Mouse (Mus musculus) heart, embryonic 13.5 days (tissue): Measurements from ENCODE around the gene Trim46. TPM values are rescaled to one million over a fixed set of nuclear protein-coding genes. Genes with fewer than 3 reads are reported as not detected.
A peak's percentile ranks its signal among the peaks of the same experiment; 100 is the strongest.

Experiments used
- ATAC-seq: fragments of 200-750 bp; cut with Nextera tagmentation; 2 replicates; pipeline ENCODE4 v1.8.0; 2017; ENCODE audit warnings: moderate TSS enrichment; ENCODE audit not compliant: insufficient number of reproducible peaks, low FRiP score, low TSS enrichment; ENCODE audit errors: extremely low read depth
- H3K27ac ChIP-seq: fragments of 300-500 bp; sonication (generic); replicated peaks from 2 replicates; pipeline ENCODE4 v1.5.1; 2015; ENCODE audit warnings: moderate library complexity, mild to moderate bottlenecking, inconsistent platforms
- H3K27me3 ChIP-seq: fragments of 300-500 bp; sonication (generic); replicated peaks from 2 replicates; pipeline ENCODE4 v1.6.1; 2015; ENCODE audit warnings: mild to moderate bottlenecking, inconsistent platforms
- H3K36me3 ChIP-seq: fragments of 300-500 bp; sonication (generic); 2 replicates; pipeline ENCODE4 v1.6.1; 2015; ENCODE audit warnings: mild to moderate bottlenecking, inconsistent platforms
- H3K4me1 ChIP-seq: fragments of 300-500 bp; sonication (generic); 2 replicates; pipeline ENCODE4 v1.6.1; 2015; ENCODE audit warnings: inconsistent platforms
- H3K4me2 ChIP-seq: fragments of 300-500 bp; sonication (generic); 2 replicates; pipeline ENCODE4 v1.6.1; 2015; ENCODE audit warnings: inconsistent platforms, mild to moderate bottlenecking, moderate library complexity
- H3K4me3 ChIP-seq: fragments of 300-500 bp; sonication (generic); 2 replicates; pipeline ENCODE4 v1.5.1; 2015; ENCODE audit warnings: moderate library complexity, mild to moderate bottlenecking, inconsistent platforms
- H3K9ac ChIP-seq: fragments of 300-500 bp; sonication (generic); 2 replicates; pipeline ENCODE4 v1.6.1; 2015; ENCODE audit warnings: inconsistent platforms, mild to moderate bottlenecking, moderate library complexity
- H3K9me3 ChIP-seq: fragments of 300-500 bp; sonication (generic); 2 replicates; pipeline ENCODE4 v1.6.1; 2016; ENCODE audit warnings: inconsistent platforms
- WGBS: fragments of 180-500 bp; shearing (Covaris S2); methylation state at CpG from one replicate; pipeline ENCODE4 v1.1.7; 2015; ENCODE audit warnings: mixed read lengths; 5-methylcytosine and 5-hydroxymethylcytosine counted together
- microRNA counts: library from miRNA; unstranded; fragments of <30 nt; microRNA quantifications from one replicate; lab custom pipeline; 2016
- microRNA-seq: library from miRNA; unstranded; fragments of <30 nt; microRNA quantifications from one replicate; pipeline ENCODE4, GENCODE M21; 2016
- polyA plus RNA-seq: library from polyadenylated mRNA; unstranded; fragments of >200 nt; fragmentation: Nextera tagmentation; extraction: Ambion mirVana; gene quantifications from 2 replicates; pipeline ENCODE4 v1.2.1, GENCODE M21; 2015

The Trim46 gene
- polyA plus RNA-seq, 1 experiment from 2014 or later, result 0.76 TPM

GRCm38 (mm10) chr3:89188478-89188875, 57.6 kb downstream of the Trim46 start:
- WGBS, result 66% methylated on average over 12 of the region's 12 CpGs
- no peak for ATAC-seq
- Histone ChIP-seq H3K9ac (no peak overlapping the region), H3K4me1 (peaks cover 16% of the 10 kb centered on the region), H3K27me3 (peaks cover 13% of the 10 kb centered on the region; the same call in 1 of the 2 replicates), H3K27ac (no peak overlapping the region), H3K4me2 (no peak overlapping the region), H3K4me3 (no peak overlapping the region), H3K36me3 (peaks cover 15% of the 10 kb centered on the region), H3K9me3 (no peaks in the 10 kb centered on the region)

GRCm38 (mm10) chr3:89187690-89188477, 58.2 kb downstream of the Trim46 start:
- Histone ChIP-seq H3K27me3 (peaks cover 13% of the 10 kb centered on the region; the same call in 1 of the 2 replicates), H3K36me3 (peaks cover 15% of the 10 kb centered on the region), H3K9ac (no peak overlapping the region), H3K4me3 (no peak overlapping the region), H3K27ac (no peak overlapping the region), H3K4me2 (no peak overlapping the region), H3K9me3 (no peaks in the 10 kb centered on the region), H3K4me1 (peaks cover 17% of the 10 kb centered on the region)
- no peak for ATAC-seq
- 72% methylated on average over 18 of the region's 18 CpGs for WGBS

GRCm38 (mm10) chr3:89187197-89187596, 58.9 kb downstream of the Trim46 start:
- H3K27ac ChIP-seq, result no peak overlapping the region
- peaks cover 20% of the 10 kb centered on the region for H3K36me3 ChIP-seq
- ATAC-seq, result no peak
- 40% methylated on average over 23 of the region's 23 CpGs for WGBS
- peaks cover 23% of the 10 kb centered on the region for H3K4me1 ChIP-seq
- H3K27me3 ChIP-seq, result peaks cover 13% of the 10 kb centered on the region; the same call in 1 of the 2 replicates
- H3K9me3 ChIP-seq, result no peaks in the 10 kb centered on the region
- H3K4me2 ChIP-seq, result 0 out of 2 replicates have a peak overlapping the region, but pooled peaks have one; percentile 3
- H3K9ac ChIP-seq, result 0 out of 2 replicates have a peak overlapping the region, but pooled peaks have one; percentile 29
- no peak overlapping the region for H3K4me3 ChIP-seq

MicroRNAs within 50 kb of the gene (microRNA counts, 519-probe panel; counts per million panel counts)
- microRNA mmu-miR-92b (lab: Ali Mortazavi, UCI), result 209 counts per million, percentile 61 among the panel's probes with 10 or more counts

Small RNA genes lying within 50 kb of the gene (microRNA-seq; reads per million reads assigned to microRNA genes)
- gene Mir92b, result 93.0 reads per million, percentile 53 among the genes with 10 or more reads in this experiment

Other genes starting within 250 kb of the Trim46 start
- gene Rusc1, start 153.0 kb downstream of the Trim46 start, polyA plus RNA-seq, result 8.6 and 9.8 TPM in 2 replicates
- not detected in 2 replicates for gene Gm43738, start 145.2 kb downstream of the Trim46 start, polyA plus RNA-seq
- 119 and 130 TPM in 2 replicates for gene Fdps, start 144.3 kb downstream of the Trim46 start, polyA plus RNA-seq
- gene Pklr, start 110.2 kb downstream of the Trim46 start, polyA plus RNA-seq, result 0.98 and 5.3 TPM in 2 replicates
- 0.68 and 1.0 TPM in 2 replicates for gene Hcn3, start 86.1 kb downstream of the Trim46 start, polyA plus RNA-seq
- gene Clk2, start 81.5 kb downstream of the Trim46 start, polyA plus RNA-seq, result 16.9 and 17.4 TPM in 2 replicates
- gene Scamp3, start 68.8 kb downstream of the Trim46 start, polyA plus RNA-seq, result 83.4 and 88.1 TPM in 2 replicates
- 12.8 and 13.5 TPM in 2 replicates for gene Fam189b, start 63.2 kb downstream of the Trim46 start, polyA plus RNA-seq
- 32.7 and 34.8 TPM in 2 replicates for gene Gba, start 43.4 kb downstream of the Trim46 start, polyA plus RNA-seq
- gene Thbs3, start 31.1 kb downstream of the Trim46 start, polyA plus RNA-seq, result 15.6 and 16.2 TPM in 2 replicates
- 125 and 126 TPM in 2 replicates for gene Mtx1, start 19.2 kb downstream of the Trim46 start, polyA plus RNA-seq
- gene Muc1, start 17.3 kb downstream of the Trim46 start, polyA plus RNA-seq, result 0.59 and 1.1 TPM in 2 replicates
- gene Krtcap2, start 343 bp downstream of the Trim46 start, polyA plus RNA-seq, result 216 and 229 TPM in 2 replicates
- 77.5 and 85.1 TPM in 2 replicates for gene Dpm3, start 13.0 kb upstream of the Trim46 start, polyA plus RNA-seq
- gene Slc50a1, start 24.3 kb upstream of the Trim46 start, polyA plus RNA-seq, result 40.6 and 40.7 TPM in 2 replicates
- 33.3 and 38.4 TPM in 2 replicates for gene Efna1, start 34.8 kb upstream of the Trim46 start, polyA plus RNA-seq
- gene Efna3, start 76.7 kb upstream of the Trim46 start, polyA plus RNA-seq, result 1.8 and 1.9 TPM in 2 replicates
- 9.9 and 10.2 TPM in 2 replicates for gene Efna4, start 91.7 kb upstream of the Trim46 start, polyA plus RNA-seq
- gene Adam15, start 103.7 kb upstream of the Trim46 start, polyA plus RNA-seq, result 58.3 and 58.9 TPM in 2 replicates
- 0.08 TPM in 1 of 2 replicates, not detected in the other for gene Dcst2, start 115.7 kb upstream of the Trim46 start, polyA plus RNA-seq
- gene Dcst1, start 118.9 kb upstream of the Trim46 start, polyA plus RNA-seq, result 0.09 and 0.10 TPM in 2 replicates
- 1.9 and 2.1 TPM in 2 replicates for gene Zbtb7b, start 148.5 kb upstream of the Trim46 start, polyA plus RNA-seq
- 0.75 TPM in 1 of 2 replicates, not detected in the other for gene Lenep, start 156.5 kb upstream of the Trim46 start, polyA plus RNA-seq
- gene Flad1, start 165.6 kb upstream of the Trim46 start, polyA plus RNA-seq, result 30.3 and 32.0 TPM in 2 replicates
- gene Cks1b, start 172.1 kb upstream of the Trim46 start, polyA plus RNA-seq, result 339 and 400 TPM in 2 replicates
- 63.4 and 66.1 TPM in 2 replicates for gene Shc1, start 172.1 kb upstream of the Trim46 start, polyA plus RNA-seq
- gene Pygo2, start 183.9 kb upstream of the Trim46 start, polyA plus RNA-seq, result 24.3 and 24.8 TPM in 2 replicates
- 61.3 and 64.1 TPM in 2 replicates for gene Pbxip1, start 190.4 kb upstream of the Trim46 start, polyA plus RNA-seq
- 47.6 and 58.3 TPM in 2 replicates for gene Pmvk, start 208.2 kb upstream of the Trim46 start, polyA plus RNA-seq